Mouse (Mus musculus) small intestine, adult 2 months (tissue): ENCODE results near the gene Rxfp4. TPM values are rescaled to one million over a fixed set of nuclear protein-coding genes. Genes with fewer than 3 reads are reported as not detected.

Experiments
- H3K27ac ChIP-seq: fragments of 200-500 bp; 2 replicates; pipeline ENCODE4 v1.5.1; 2012; ENCODE audit warnings: low read depth, low read length, control low read depth, inconsistent platforms; ENCODE audit not compliant: insufficient read depth
- H3K27me3 ChIP-seq: fragments of 200-500 bp; 2 replicates; pipeline ENCODE4 v1.6.1; 2012; ENCODE audit warnings: mild to moderate bottlenecking, moderate library complexity, low read length, inconsistent platforms; ENCODE audit not compliant: control insufficient read depth, insufficient read depth
- H3K36me3 ChIP-seq: fragments of 200-500 bp; 2 replicates; pipeline ENCODE4 v1.6.1; 2012; ENCODE audit warnings: mild to moderate bottlenecking, low read length, control low read depth, inconsistent platforms; ENCODE audit not compliant: control insufficient read depth, insufficient read depth
- H3K4me1 ChIP-seq: fragments of 200-500 bp; 2 replicates; pipeline ENCODE4 v1.6.1; 2012; ENCODE audit warnings: low read length, inconsistent platforms, mixed read lengths; ENCODE audit not compliant: control insufficient read depth, insufficient read depth, insufficient read length
- H3K4me3 ChIP-seq: fragments of 200-500 bp; 2 replicates; pipeline ENCODE4 v1.5.1; 2012; ENCODE audit warnings: low read depth, mild to moderate bottlenecking, control low read depth, inconsistent platforms, low read length, moderate library complexity
- CTCF ChIP-seq: fragments of 200-500 bp; IDR thresholded peaks from 2 replicates; pipeline ENCODE4 v1.5.1; 2012; ENCODE audit warnings: low read depth, mild to moderate bottlenecking, control low read depth, inconsistent platforms, low read length, moderate library complexity, mixed read lengths; ENCODE audit not compliant: insufficient replicate concordance, insufficient read length; ENCODE audit errors: extremely low read depth
- POLR2A ChIP-seq: fragments of 200-500 bp; IDR thresholded peaks from 2 replicates; pipeline ENCODE4 v1.6.1; 2012; ENCODE audit warnings: low read depth, mild to moderate bottlenecking, control low read depth, inconsistent platforms, low read length, moderate library complexity
- WGBS: fragments of 180-500 bp; shearing (Covaris S2); methylation state at CpG from one replicate; pipeline ENCODE4 v1.1.7; 2018; 5-methylcytosine and 5-hydroxymethylcytosine counted together
- polyA plus RNA-seq: library from polyadenylated mRNA; depleted of rRNA; stranded (reverse); fragments of >200 nt; gene quantifications from 2 replicates; pipeline ENCODE4 v1.2.3, GENCODE M21; 2012

Gene Rxfp4
- polyA plus RNA-seq, 1 experiment = not detected

- H3K4me3 ChIP-seq = no peak overlapping the region
- no peaks in the 10 kb centered on the region for H3K27me3 ChIP-seq
- H3K36me3 ChIP-seq = peaks cover 51% of the 10 kb centered on the region
- no peak for TF ChIP-seq CTCF
- no peak for TF ChIP-seq POLR2A
- 83% methylated on average over 3 of the region's 3 CpGs for WGBS
- H3K27ac ChIP-seq = no peak overlapping the region
- peaks cover 9% of the 10 kb centered on the region; the same call in 1 of the 2 replicates for H3K4me1 ChIP-seq
Measured at GRCm38 (mm10) chr3:88647076-88647475, 5.9 kb downstream of the Rxfp4 start.

GRCm38 (mm10) chr3:88646426-88646995 lies 6.4 kb downstream of the Rxfp4 start:
- TF ChIP-seq CTCF = no peak
- TF ChIP-seq POLR2A = no peak
- no peaks in the 10 kb centered on the region for H3K27me3 ChIP-seq
- H3K27ac ChIP-seq = no peak overlapping the region
- H3K4me3 ChIP-seq = no peak overlapping the region
- H3K4me1 ChIP-seq = peaks cover 4% of the 10 kb centered on the region; the same call in 1 of the 2 replicates
- H3K36me3 ChIP-seq = peaks cover 52% of the 10 kb centered on the region
- 87% methylated on average over 6 of the region's 6 CpGs for WGBS

GRCm38 (mm10) chr3:88645937-88646336 lies 7.0 kb downstream of the Rxfp4 start:
- TF ChIP-seq CTCF (no peak), POLR2A (no peak)
- no peaks in the 10 kb centered on the region for H3K4me1 ChIP-seq
- H3K27me3 ChIP-seq = no peaks in the 10 kb centered on the region
- 95% methylated on average over 12 of the region's 12 CpGs for WGBS
- no peak overlapping the region for H3K27ac ChIP-seq
- H3K4me3 ChIP-seq = no peak overlapping the region
- H3K36me3 ChIP-seq = peaks cover 55% of the 10 kb centered on the region

- TF ChIP-seq POLR2A (no peak), CTCF (no peak)
- peaks cover 75% of the 10 kb centered on the region for H3K36me3 ChIP-seq
- WGBS = 84% methylated on average over 5 of the region's 5 CpGs
Measured at GRCm38 (mm10) chr3:88643078-88643477, 9.9 kb downstream of the Rxfp4 start.

GRCm38 (mm10) chr3:88640676-88641075 lies 12.3 kb downstream of the Rxfp4 start:
- Histone ChIP-seq H3K27ac (no peak overlapping the region), H3K4me3 (no peak overlapping the region), H3K36me3 (peaks cover 73% of the 10 kb centered on the region), H3K27me3 (no peaks in the 10 kb centered on the region), H3K4me1 (no peaks in the 10 kb centered on the region)
- no peak for TF ChIP-seq POLR2A
- no peak; the same call in 1 of the 2 replicates for TF ChIP-seq CTCF
- 33% methylated on average over 1 of the region's 1 CpGs for WGBS

More at GRCm38 (mm10) chr3:88643078-88643477, 9.9 kb downstream of the Rxfp4 start:
- Histone ChIP-seq H3K4me1 (no peaks in the 10 kb centered on the region), H3K27ac (no peak overlapping the region), H3K4me3 (no peak overlapping the region), H3K27me3 (no peaks in the 10 kb centered on the region)

- no peak for TF ChIP-seq CTCF
- TF ChIP-seq POLR2A = no peak
- WGBS = 95% methylated on average over 12 of the region's 12 CpGs
- Histone ChIP-seq H3K4me3 (no peak overlapping the region), H3K36me3 (peaks cover 80% of the 10 kb centered on the region), H3K27ac (no peak overlapping the region), H3K4me1 (no peaks in the 10 kb centered on the region), H3K27me3 (no peaks in the 10 kb centered on the region)
Measured at GRCm38 (mm10) chr3:88639239-88639638, 13.7 kb downstream of the Rxfp4 start.

GRCm38 (mm10) chr3:88637134-88637533 lies 15.8 kb downstream of the Rxfp4 start:
- WGBS = 94% methylated on average over 5 of the region's 5 CpGs

More at GRCm38 (mm10) chr3:88637134-88637533, 15.8 kb downstream of the Rxfp4 start:
- H3K27me3 ChIP-seq = no peaks in the 10 kb centered on the region
- no peak for TF ChIP-seq POLR2A
- no peak for TF ChIP-seq CTCF
- no peak overlapping the region for H3K4me3 ChIP-seq
- no peak overlapping the region for H3K27ac ChIP-seq
- no peaks in the 10 kb centered on the region for H3K4me1 ChIP-seq
- H3K36me3 ChIP-seq = peaks cover 77% of the 10 kb centered on the region
